Comparison of ENCODE assay signal across 11 mouse cellular contexts in the genomic region with DNA sequence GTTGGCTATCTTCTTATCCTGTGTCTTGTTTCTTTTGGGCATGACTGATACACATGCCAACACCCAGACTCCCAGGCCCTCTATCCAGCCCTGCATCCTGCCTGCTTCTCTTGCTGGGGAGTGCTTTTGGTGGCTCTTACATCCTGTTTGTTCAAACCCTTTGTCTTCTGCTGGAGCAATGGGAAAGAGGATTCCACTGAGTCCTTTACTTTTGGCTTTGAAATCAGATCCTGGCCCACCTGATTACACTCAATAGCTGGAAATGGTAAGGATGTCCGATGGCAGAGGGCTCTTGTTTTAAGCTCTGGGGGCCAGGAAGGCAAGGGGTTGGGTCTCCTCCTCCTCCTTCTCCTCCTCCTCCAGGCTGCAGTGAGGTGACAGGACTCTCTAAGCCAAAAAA.
DNase-seq lines count a peak whose midpoint lies in the region; ATAC-seq and TF ChIP-seq lines count a peak whose summit lies in the region.
"Had no signal": no experiment of that assay in that cellular context is flagged by ENCODE, and none has a peak within 500 bp of the region (broad histone marks: within the 10 kb centered on the region; RNA-seq: fewer than 3 reads in every experiment).

No protein-coding gene starts in this region.

- TF ChIP-seq CTCF in forebrain, postnatal 0 days (IDR thresholded peaks at IDR 0.05; ENCODE audit: low read depth): no peak
- TF ChIP-seq CTCF in kidney, adult 2 months (conservative IDR thresholded peaks at IDR 0.05; ENCODE audit: insufficient read depth, insufficient read length, low read depth, low read length): no peak
- no peak for TF ChIP-seq CTCF in thymus, adult 2 months (IDR thresholded peaks at IDR 0.05; ENCODE audit: borderline replicate concordance, control insufficient read depth, extremely low read depth, insufficient read depth, low read length, poor library complexity)

- H3K4me3 ChIP-seq in forebrain, embryonic 10.5 days: no peak overlapping the region
- no peak overlapping the region for H3K4me3 ChIP-seq in forebrain, postnatal 0 days (ENCODE audit: low read depth, low read length)
- no peak overlapping the region for H3K4me3 ChIP-seq in kidney, adult 2 months (ENCODE audit: insufficient read depth, low read depth, low read length)
- no peak overlapping the region for H3K4me3 ChIP-seq in thymus, adult 2 months (ENCODE audit: control insufficient read depth, insufficient read depth, low read length)
- H3K4me3 ChIP-seq in stomach, embryonic 16.5 days (replicated peaks; ENCODE audit: low read length): no peak overlapping the region
- H3K4me3 ChIP-seq: megakaryocyte, embryonic 14.5 days had no signal

- H3K4me2 ChIP-seq in forebrain, postnatal 0 days (ENCODE audit: low read depth): no peak overlapping the region
- H3K4me2 ChIP-seq in stomach, embryonic 16.5 days (ENCODE audit: low read depth, low read length): no peak overlapping the region

- peak overlapping the region; percentile 64 for H3K27ac ChIP-seq in forebrain, embryonic 10.5 days
- H3K27ac ChIP-seq in forebrain, postnatal 0 days (ENCODE audit: low read depth, low read length): no peak overlapping the region
- H3K27ac ChIP-seq in kidney, adult 2 months (ENCODE audit: insufficient read depth, low read depth, low read length): peak overlapping the region; percentile 27; the same call in 1 of the 2 replicates
- peak overlapping the region; percentile 88 for H3K27ac ChIP-seq in thymus, adult 2 months (ENCODE audit: control insufficient read depth, insufficient read depth, low read length)
- H3K27ac ChIP-seq in stomach, embryonic 16.5 days (ENCODE audit: low read length): peak overlapping the region; percentile 12; the same call in 1 of the 2 replicates

- H3K9me3 ChIP-seq in forebrain, embryonic 10.5 days: no peaks in the 10 kb centered on the region
- H3K9me3 ChIP-seq in forebrain, postnatal 0 days (ENCODE audit: low read length): no peaks in the 10 kb centered on the region
- no peaks in the 10 kb centered on the region for H3K9me3 ChIP-seq in stomach, embryonic 16.5 days (replicated peaks; ENCODE audit: control insufficient read depth, low read length)
- H3K9me3 ChIP-seq: megakaryocyte, embryonic 14.5 days had no signal

- H3K4me1 ChIP-seq in forebrain, embryonic 10.5 days: peaks cover 51% of the 10 kb centered on the region
- no peaks in the 10 kb centered on the region for H3K4me1 ChIP-seq in forebrain, postnatal 0 days (ENCODE audit: insufficient read depth)
- H3K4me1 ChIP-seq in kidney, adult 2 months (ENCODE audit: control insufficient read depth, insufficient read depth, low read length): no peaks in the 10 kb centered on the region; the same call in 1 of the 2 replicates
- peaks cover 27% of the 10 kb centered on the region for H3K4me1 ChIP-seq in thymus, adult 2 months (replicated peaks; ENCODE audit: control insufficient read depth, insufficient read depth, low read length)
- peaks cover 15% of the 10 kb centered on the region for H3K4me1 ChIP-seq in stomach, embryonic 16.5 days (ENCODE audit: control insufficient read depth, insufficient read depth, low read length)

- no peaks in the 10 kb centered on the region for H3K27me3 ChIP-seq in forebrain, embryonic 10.5 days (ENCODE audit: poor library complexity, severe bottlenecking)
- no peaks in the 10 kb centered on the region for H3K27me3 ChIP-seq in forebrain, postnatal 0 days (ENCODE audit: insufficient read depth, low read length)
- no peaks in the 10 kb centered on the region for H3K27me3 ChIP-seq in kidney, adult 2 months (replicated peaks; ENCODE audit: control insufficient read depth, insufficient read depth, low read length)
- no peaks in the 10 kb centered on the region for H3K27me3 ChIP-seq in thymus, adult 2 months (ENCODE audit: control insufficient read depth, insufficient read depth, low read length)
- H3K27me3 ChIP-seq in stomach, embryonic 16.5 days (ENCODE audit: control insufficient read depth, insufficient read depth, low read length): no peaks in the 10 kb centered on the region
- H3K27me3 ChIP-seq: megakaryocyte, embryonic 14.5 days had no signal

- DNase-seq in forebrain, embryonic 10.5 days (ENCODE audit: extremely low spot score, low spot score): no peak
- DNase-seq in forebrain, postnatal 0 days: no peak
- DNase-seq in kidney, adult 2 months: peak; percentile 48
- DNase-seq in kidney, postnatal 10 days: no peak
- DNase-seq in thymus, adult 2 months: no peak
- DNase-seq in thymus, postnatal 36 days: no peak
- no peak for DNase-seq in urinary bladder, postnatal 14 days (ENCODE audit: low spot score)
- DNase-seq: cerebellum, adult 2 months; retina, postnatal 1 day had no signal

- no peak overlapping the region for H3K9ac ChIP-seq in forebrain, postnatal 0 days
- H3K9ac ChIP-seq in stomach, embryonic 16.5 days (ENCODE audit: low read length): no peak overlapping the region

- no peak for ATAC-seq in forebrain, postnatal 0 days
- no peak for ATAC-seq in stomach, embryonic 16.5 days (ENCODE audit: insufficient read depth, low FRiP score)

- 44% methylated on average over 1 of the region's 1 CpGs for WGBS in forebrain, embryonic 10.5 days
- 52% methylated on average over 1 of the region's 1 CpGs for WGBS in forebrain, postnatal 0 days
- WGBS in kidney, adult 2 months: 38% methylated on average over 1 of the region's 1 CpGs
- 52% methylated on average over 1 of the region's 1 CpGs for WGBS in thymus, adult 2 months
- WGBS in stomach, embryonic 16.5 days: 27% methylated on average over 1 of the region's 1 CpGs

- no peaks in the 10 kb centered on the region for H3K36me3 ChIP-seq in forebrain, embryonic 10.5 days (replicated peaks)
- H3K36me3 ChIP-seq in forebrain, postnatal 0 days (ENCODE audit: insufficient read depth): no peaks in the 10 kb centered on the region
- H3K36me3 ChIP-seq in kidney, adult 2 months (ENCODE audit: control insufficient read depth, insufficient read depth, low read length): no peaks in the 10 kb centered on the region
- no peaks in the 10 kb centered on the region for H3K36me3 ChIP-seq in thymus, adult 2 months (ENCODE audit: control insufficient read depth, insufficient read depth, low read length)
- H3K36me3 ChIP-seq in stomach, embryonic 16.5 days (ENCODE audit: control insufficient read depth, insufficient read depth, low read length): no peaks in the 10 kb centered on the region

- TF ChIP-seq POLR2A in kidney, adult 2 months (IDR thresholded peaks at IDR 0.05; ENCODE audit: low read depth, low read length): no peak
- TF ChIP-seq POLR2A in thymus, adult 2 months (IDR thresholded peaks at IDR 0.05; ENCODE audit: control insufficient read depth, extremely low read depth, insufficient read depth, low read length, poor library complexity): no peak
